Mouse (Mus musculus) left cerebral cortex, adult 6 months (tissue): ENCODE results near the gene Ripply1. TPM values are rescaled to one million over a fixed set of nuclear protein-coding genes. Genes with fewer than 3 reads are reported as not detected.

ENCODE experiments used
- long read RNA-seq, 2 experiments: library from polyadenylated mRNA; unstranded; transcript quantifications; one replicate each; pipeline ENCODE4 v2.0.0; 2019 to 2020
- polyA plus RNA-seq: library from polyadenylated mRNA; unstranded; fragments of <200 nt; fragmentation: Nextera tagmentation; gene quantifications from 2 replicates; pipeline ENCODE4 v1.2.3, GENCODE M21; 2021

Gene Ripply1
- polyA plus RNA-seq = not detected in 2 replicates
- long read RNA-seq, experiment 1 = 0 reads
- long read RNA-seq, experiment 2 = 0 reads

DNA sequence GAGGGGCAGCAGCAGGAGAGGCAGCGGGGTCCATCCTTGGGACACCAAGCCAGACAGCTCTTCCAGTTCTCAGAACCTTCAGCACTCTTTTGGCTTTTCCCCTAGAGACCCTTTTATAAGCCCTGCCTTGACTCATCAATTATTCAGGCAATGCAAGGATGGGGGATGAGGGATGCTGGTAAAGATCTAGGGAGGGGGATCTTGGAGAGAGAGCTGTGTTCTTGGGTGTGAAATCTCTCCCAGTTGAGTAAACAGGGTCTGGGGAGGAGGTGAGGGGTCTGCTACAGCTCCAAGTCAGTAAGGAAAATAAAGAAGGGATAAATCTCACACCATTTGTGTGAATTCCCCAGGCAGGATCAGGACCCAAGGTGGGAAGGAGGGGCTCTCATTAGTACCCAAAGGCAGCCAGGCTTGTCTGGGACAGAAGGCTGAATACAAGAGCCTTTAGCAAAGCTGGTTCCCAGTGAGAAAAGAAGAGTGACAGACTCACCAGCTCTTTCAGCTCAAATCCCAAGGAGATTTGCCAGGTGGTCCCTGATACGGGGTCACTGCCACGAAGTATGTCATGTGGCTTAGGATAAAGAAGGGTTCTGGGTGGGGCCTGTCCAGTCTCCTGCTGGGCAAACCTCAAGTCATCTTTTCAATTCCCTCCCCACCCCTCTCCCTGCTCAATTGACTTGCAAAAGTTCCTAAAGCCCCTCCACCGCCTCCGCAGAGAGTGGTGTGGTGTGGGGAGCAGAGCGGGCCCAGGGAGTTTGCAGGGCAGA, at the start of gene Ripply1:
Gene Ripply1, minus strand, starts transcription at position 76 of the 767 bp plus-strand sequence.

DNA sequence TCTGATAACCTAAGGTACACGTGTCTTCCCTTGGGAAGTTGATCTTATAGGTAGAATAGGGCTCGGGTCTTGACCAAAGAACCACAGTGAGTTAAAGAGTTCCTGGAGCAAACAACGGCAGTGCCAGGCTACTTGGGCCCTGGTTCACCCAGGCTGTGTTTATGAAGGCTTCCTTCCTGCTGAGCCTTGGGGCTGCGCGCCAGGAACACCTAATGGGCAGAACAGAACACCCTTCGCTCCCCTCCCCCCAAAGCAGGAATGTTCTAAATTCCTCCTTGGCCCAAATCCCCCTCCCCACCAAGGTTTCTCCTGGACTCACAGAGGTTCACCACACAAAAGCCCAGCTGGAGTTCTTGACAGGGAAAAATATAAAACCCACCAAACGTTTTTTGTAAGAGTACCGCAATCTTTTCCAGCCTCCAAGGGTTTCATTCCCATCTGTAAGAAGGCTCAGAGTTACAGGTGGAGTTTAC, 18.3 kb upstream of the Ripply1 start, which contains the start of gene Cldn2:
Gene Cldn2, plus strand, starts transcription at position 423 of the 473 bp plus-strand sequence.

Other genes with a start within 250 kb of the Ripply1 start
- 9.7 and 11.6 TPM in 2 replicates for gene Rnf128, start 219.0 kb downstream of the Ripply1 start, polyA plus RNA-seq
- 0.34 and 0.42 TPM in 2 replicates for gene Tbc1d8b, start 97.4 kb downstream of the Ripply1 start, polyA plus RNA-seq
- not detected in 2 replicates for gene Gm15013, start 67.9 kb downstream of the Ripply1 start, polyA plus RNA-seq
- gene Cldn2, start 18.5 kb upstream of the Ripply1 start, polyA plus RNA-seq = 0.06 and 0.12 TPM in 2 replicates
- gene Morc4, start 89.3 kb upstream of the Ripply1 start, polyA plus RNA-seq = 0.83 and 0.88 TPM in 2 replicates
- 1.5 and 2.2 TPM in 2 replicates for gene Rbm41, start 216.2 kb upstream of the Ripply1 start, polyA plus RNA-seq